Mouse (Mus musculus): ENCODE data around the gene Id2. TPM values are rescaled to one million over a fixed set of nuclear protein-coding genes. Genes with fewer than 3 reads are reported as not detected.

The Id2 gene
- polyA plus RNA-seq, 1 experiment from 2014 or later = 371 TPM

DNA sequence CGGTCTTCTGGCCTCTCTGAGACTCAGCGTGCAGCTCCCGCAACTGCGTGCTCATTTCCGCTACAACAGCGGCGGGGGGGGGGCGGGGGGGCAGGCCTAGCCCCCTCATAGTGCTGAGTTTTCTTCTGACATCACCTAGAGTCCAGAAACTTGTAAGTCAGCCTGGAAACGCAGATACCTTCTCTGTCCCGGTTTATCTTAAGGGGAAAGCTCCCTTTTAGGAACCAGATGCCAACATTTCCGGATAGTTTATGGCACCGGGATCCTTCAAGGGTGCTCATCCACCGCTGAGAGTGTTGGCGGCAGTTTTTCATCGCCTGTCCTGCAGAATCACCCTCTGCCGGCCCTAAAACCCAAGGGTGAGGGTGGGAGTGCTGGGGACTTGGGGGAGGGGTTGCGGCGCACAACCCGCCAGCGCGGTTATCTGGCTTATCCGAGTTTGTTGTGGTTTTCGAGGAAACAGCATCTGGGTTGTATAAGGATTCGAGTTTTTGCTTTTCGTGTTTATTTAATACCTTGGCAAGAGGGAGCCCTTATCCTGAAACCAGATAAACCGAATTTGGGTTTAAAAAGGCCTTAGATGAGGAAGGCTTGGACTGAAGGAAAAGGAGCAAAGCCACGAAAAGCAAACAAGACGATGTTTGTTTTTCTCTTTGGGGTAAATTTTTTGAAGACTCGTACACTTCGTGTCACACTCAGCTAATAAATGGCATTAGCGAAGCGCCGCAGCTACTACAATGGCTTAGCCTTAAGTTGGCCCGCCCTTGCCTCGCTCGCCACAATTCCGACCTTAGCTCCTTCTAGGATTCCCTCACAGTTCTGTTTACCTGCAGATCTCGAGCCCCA lies 2.8 kb upstream of the Id2 start:
- Histone ChIP-seq H3K9me3 (ENCODE audit: control insufficient read depth, low read length) (no peaks in the 10 kb centered on the region), H3K27ac (ENCODE audit: low read depth, low read length) (peak overlapping the region; percentile 94), H3K9ac (replicated peaks; ENCODE audit: low read depth, low read length) (peak overlapping the region; percentile 67), H3K36me3 (ENCODE audit: control insufficient read depth, insufficient read depth, low read length) (no peaks in the 10 kb centered on the region), H3K4me1 (ENCODE audit: control insufficient read depth, insufficient read depth, low read length) (peaks cover 31% of the 10 kb centered on the region), H3K4me3 (ENCODE audit: low read depth, low read length) (peak overlapping the region; percentile 47), H3K27me3 (ENCODE audit: control insufficient read depth, insufficient read depth, low read length) (no peaks in the 10 kb centered on the region), H3K4me2 (ENCODE audit: low read depth, low read length) (peak overlapping the region; percentile 91)
- ATAC-seq (ENCODE audit: low read depth) = no peak
- WGBS = under 1% methylated on average over 38 of the region's 38 CpGs

DNA sequence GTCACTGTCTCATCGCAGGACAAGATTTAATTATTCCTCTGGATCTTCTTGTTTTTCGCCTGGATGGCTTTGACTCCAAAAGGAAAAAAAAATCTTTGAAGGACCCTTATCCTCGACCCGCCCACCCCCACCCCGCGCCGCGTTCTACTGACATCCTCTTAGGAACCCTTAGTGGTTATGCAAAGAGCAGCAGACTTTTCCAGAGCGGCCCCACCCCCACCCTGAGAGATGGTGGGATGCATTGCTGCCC lies 2.3 kb upstream of the Id2 start:
- no peaks in the 10 kb centered on the region for H3K27me3 ChIP-seq (ENCODE audit: control insufficient read depth, insufficient read depth, low read length)
- peak overlapping the region; percentile 67 for H3K9ac ChIP-seq (replicated peaks; ENCODE audit: low read depth, low read length)
- H3K4me3 ChIP-seq (ENCODE audit: low read depth, low read length) = peak overlapping the region; percentile 47
- peak; percentile 21; the same call in 1 of the 2 replicates for ATAC-seq (ENCODE audit: low read depth)
- no peaks in the 10 kb centered on the region for H3K9me3 ChIP-seq (ENCODE audit: control insufficient read depth, low read length)
- H3K4me1 ChIP-seq (ENCODE audit: control insufficient read depth, insufficient read depth, low read length) = peaks cover 31% of the 10 kb centered on the region
- peak overlapping the region; percentile 94 for H3K27ac ChIP-seq (ENCODE audit: low read depth, low read length)
- under 1% methylated on average over 9 of the region's 9 CpGs for WGBS
- no peaks in the 10 kb centered on the region for H3K36me3 ChIP-seq (ENCODE audit: control insufficient read depth, insufficient read depth, low read length)
- H3K4me2 ChIP-seq (ENCODE audit: low read depth, low read length) = peak overlapping the region; percentile 91

DNA sequence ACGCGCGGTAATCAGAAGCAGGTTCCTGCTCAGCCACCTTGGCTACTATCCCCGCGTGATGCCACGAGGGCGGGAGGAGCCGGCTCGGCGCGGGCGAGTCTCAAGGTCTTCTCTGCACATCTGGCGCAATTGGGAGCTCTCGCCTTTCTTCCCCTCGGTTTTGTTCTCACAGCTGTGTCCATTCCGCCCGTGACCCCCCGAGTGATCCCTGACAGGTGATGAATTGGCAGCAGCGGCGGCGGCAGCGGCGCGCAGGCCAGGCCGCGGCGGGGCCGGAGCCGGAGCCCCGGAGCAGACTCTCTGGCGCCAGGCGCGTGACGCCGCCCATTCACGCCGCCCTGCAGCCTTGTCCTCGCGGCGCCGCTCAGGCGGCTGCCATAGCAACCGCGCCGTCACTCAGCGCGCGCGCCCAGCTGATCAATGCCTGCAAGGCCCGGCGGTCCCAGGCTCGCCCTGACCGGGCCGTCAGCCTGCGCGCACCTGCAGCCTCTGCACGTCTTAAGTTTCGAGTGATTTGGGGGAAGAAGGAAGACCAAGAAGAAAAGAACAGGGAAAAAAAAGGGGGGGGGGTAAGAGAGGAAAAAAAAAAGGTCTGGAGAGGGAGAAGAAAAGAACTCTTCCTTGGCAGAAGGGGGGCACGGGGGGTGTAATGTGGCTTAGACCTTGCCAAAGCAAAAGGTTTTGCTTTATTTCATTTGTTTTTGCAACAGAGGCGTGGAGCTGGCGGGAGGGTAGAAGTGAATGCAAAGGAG lies 1.8 kb upstream of the Id2 start:
- H3K27me3 ChIP-seq (ENCODE audit: control insufficient read depth, insufficient read depth, low read length) = no peaks in the 10 kb centered on the region
- H3K9ac ChIP-seq (replicated peaks; ENCODE audit: low read depth, low read length) = peak overlapping the region; percentile 67
- H3K27ac ChIP-seq (ENCODE audit: low read depth, low read length) = peak overlapping the region; percentile 94
- H3K4me2 ChIP-seq (ENCODE audit: low read depth, low read length) = peak overlapping the region; percentile 91
- H3K4me3 ChIP-seq (ENCODE audit: low read depth, low read length) = peak overlapping the region; percentile 47
- WGBS = under 1% methylated on average over 61 of the region's 61 CpGs
- peak; percentile 80 for ATAC-seq (ENCODE audit: low read depth)
- no peaks in the 10 kb centered on the region for H3K36me3 ChIP-seq (ENCODE audit: control insufficient read depth, insufficient read depth, low read length)
- peaks cover 31% of the 10 kb centered on the region for H3K4me1 ChIP-seq (ENCODE audit: control insufficient read depth, insufficient read depth, low read length)
- no peaks in the 10 kb centered on the region for H3K9me3 ChIP-seq (ENCODE audit: control insufficient read depth, low read length)

DNA sequence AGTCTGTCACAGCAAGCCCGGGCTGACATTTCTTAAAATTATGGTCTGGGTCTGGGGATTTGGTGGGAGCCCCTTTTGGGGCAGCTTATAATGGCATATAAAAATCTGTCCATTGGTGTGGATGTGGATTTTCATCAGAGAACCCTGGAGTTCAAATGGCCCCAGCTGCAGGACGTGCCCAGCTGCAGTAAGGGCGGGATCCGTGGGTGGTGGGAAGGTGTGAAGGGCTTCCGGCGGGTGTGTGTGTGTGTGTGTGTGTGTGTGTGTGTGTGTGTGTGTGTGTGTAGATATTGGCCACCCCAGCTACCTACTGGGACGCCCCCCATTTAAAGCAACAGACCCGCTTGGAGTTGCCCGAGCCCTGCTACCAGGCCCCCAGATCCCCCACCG lies 1.2 kb upstream of the Id2 start:
- no peaks in the 10 kb centered on the region for H3K36me3 ChIP-seq (ENCODE audit: control insufficient read depth, insufficient read depth, low read length)
- peak overlapping the region; percentile 47 for H3K4me3 ChIP-seq (ENCODE audit: low read depth, low read length)
- 0% methylated on average over 10 of the region's 10 CpGs for WGBS
- no peak for ATAC-seq (ENCODE audit: low read depth)
- peak overlapping the region; percentile 91 for H3K4me2 ChIP-seq (ENCODE audit: low read depth, low read length)
- H3K4me1 ChIP-seq (ENCODE audit: control insufficient read depth, insufficient read depth, low read length) = peaks cover 35% of the 10 kb centered on the region
- H3K9ac ChIP-seq (replicated peaks; ENCODE audit: low read depth, low read length) = peak overlapping the region; percentile 67
- H3K27ac ChIP-seq (ENCODE audit: low read depth, low read length) = peak overlapping the region; percentile 94
- no peaks in the 10 kb centered on the region for H3K27me3 ChIP-seq (ENCODE audit: control insufficient read depth, insufficient read depth, low read length)
- H3K9me3 ChIP-seq (ENCODE audit: control insufficient read depth, low read length) = no peaks in the 10 kb centered on the region

DNA sequence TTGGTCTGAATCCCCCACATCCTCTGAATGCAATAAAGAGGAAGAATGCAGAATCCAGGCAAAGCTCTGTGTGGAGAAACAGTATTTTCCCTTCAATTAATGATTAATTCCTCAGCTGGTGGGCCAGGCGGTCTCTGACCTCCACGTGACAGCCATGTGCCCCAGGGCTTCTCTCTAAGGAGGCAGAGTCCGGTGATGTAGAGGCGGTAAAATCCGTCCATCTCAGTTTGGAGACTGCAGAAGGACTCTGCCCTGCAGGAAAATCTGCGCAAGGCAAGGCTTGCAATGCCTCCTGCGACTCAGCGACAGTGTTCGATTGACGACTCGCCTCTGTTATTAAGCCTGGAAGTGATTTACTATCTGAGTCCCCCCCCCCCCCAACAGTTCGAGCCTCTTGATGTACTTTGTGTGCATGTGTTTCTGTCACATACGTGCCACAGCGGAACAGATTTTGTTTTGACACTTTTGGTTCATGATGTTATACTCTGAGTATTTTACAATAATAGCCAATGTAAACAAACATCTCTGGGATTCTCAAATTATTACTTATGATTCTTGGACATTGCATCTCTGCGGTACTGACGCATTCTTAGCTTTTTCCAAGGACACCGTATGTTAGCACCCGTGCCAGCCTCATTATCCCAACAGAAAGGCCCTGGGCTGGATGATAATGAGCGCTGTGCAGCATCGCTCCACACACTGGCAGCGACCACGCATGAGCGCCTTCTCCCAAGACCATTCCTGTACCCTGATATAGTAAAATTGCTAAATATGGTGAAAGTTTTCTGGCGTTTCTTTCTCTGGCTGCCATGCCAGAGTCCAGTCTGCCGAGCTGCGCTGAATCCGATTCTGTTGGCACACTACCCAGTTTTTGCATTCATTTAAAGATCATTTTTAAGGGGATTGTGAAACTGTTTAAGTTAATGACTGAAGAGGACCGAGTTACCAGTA lies 545 bp upstream of the Id2 start:
- no peaks in the 10 kb centered on the region for H3K36me3 ChIP-seq (ENCODE audit: control insufficient read depth, insufficient read depth, low read length)
- H3K4me1 ChIP-seq (ENCODE audit: control insufficient read depth, insufficient read depth, low read length) = peaks cover 41% of the 10 kb centered on the region
- no peaks in the 10 kb centered on the region for H3K27me3 ChIP-seq (ENCODE audit: control insufficient read depth, insufficient read depth, low read length)
- ATAC-seq (ENCODE audit: low read depth) = no peak
- 2% methylated on average over 28 of the region's 28 CpGs for WGBS
- H3K4me2 ChIP-seq (ENCODE audit: low read depth, low read length) = peak overlapping the region; percentile 91
- peak overlapping the region; percentile 94 for H3K27ac ChIP-seq (ENCODE audit: low read depth, low read length)
- peak overlapping the region; percentile 71; the same call in 1 of the 2 replicates for H3K4me3 ChIP-seq (ENCODE audit: low read depth, low read length)
- peak overlapping the region; percentile 67; the same call in 1 of the 2 replicates for H3K9ac ChIP-seq (replicated peaks; ENCODE audit: low read depth, low read length)
- no peaks in the 10 kb centered on the region for H3K9me3 ChIP-seq (ENCODE audit: control insufficient read depth, low read length)

DNA sequence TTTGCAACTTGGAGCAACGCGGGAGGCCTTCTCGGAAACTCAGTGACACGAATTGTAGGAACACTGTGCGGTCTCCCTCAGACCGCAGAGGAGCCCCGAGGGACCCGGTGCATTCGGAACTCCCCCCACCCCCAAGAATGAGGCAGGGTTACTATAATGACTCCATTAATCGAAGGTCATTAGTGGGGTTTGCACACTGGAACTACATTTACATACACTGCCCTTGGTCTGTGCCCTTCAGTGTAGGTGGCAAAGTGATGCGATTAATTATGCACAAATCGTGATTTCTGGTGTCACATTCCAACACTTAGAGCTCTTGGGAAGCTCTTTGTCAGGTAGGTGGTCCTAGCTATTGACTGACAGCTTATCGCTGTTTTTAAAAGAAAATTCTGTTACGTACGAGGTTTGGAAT lies 294 bp downstream of the Id2 start:
- ATAC-seq (ENCODE audit: low read depth) = no peak
- Histone ChIP-seq H3K27ac (ENCODE audit: low read depth, low read length) (peak overlapping the region; percentile 94), H3K9ac (replicated peaks; ENCODE audit: low read depth, low read length) (peak overlapping the region; percentile 60; the same call in 1 of the 2 replicates), H3K27me3 (ENCODE audit: control insufficient read depth, insufficient read depth, low read length) (no peaks in the 10 kb centered on the region), H3K4me3 (ENCODE audit: low read depth, low read length) (peak overlapping the region; percentile 71), H3K4me2 (ENCODE audit: low read depth, low read length) (peak overlapping the region; percentile 91), H3K9me3 (ENCODE audit: control insufficient read depth, low read length) (no peaks in the 10 kb centered on the region), H3K4me1 (ENCODE audit: control insufficient read depth, insufficient read depth, low read length) (peaks cover 46% of the 10 kb centered on the region), H3K36me3 (ENCODE audit: control insufficient read depth, insufficient read depth, low read length) (no peaks in the 10 kb centered on the region)
- under 1% methylated on average over 15 of the region's 15 CpGs for WGBS

DNA sequence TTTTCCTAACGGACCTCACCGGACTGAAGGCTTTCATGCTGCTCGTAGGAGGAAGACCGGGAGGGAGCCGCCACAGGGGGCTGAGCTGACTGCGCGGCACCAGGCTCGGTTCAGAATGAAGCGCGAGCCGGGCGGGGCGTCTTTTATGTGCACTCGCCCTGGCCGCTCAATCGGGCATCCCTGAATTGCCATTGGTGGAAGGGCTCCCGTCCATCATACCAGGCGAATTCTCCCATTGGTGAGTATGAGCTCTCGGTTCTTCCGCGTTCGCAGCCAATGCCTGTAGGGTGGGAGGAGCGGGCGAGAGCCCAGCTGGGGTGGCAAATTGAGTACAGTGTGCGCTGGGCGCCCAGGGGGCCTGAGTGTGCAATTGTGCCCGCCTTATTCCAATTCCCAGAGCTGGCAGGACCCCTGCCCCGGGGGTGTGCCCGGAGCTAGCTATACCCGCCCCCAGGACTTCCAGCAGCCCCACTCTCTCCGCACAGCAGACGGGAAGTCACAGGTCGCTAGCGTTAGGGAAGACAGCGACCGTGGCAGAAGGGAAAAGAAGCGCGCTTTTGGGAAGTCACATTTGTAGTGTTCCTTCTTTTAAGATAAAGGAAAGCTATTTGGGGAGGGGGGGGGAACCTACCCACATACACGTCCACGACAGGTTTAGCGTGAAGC lies 833 bp downstream of the Id2 start:
- under 1% methylated on average over 41 of the region's 41 CpGs for WGBS

DNA sequence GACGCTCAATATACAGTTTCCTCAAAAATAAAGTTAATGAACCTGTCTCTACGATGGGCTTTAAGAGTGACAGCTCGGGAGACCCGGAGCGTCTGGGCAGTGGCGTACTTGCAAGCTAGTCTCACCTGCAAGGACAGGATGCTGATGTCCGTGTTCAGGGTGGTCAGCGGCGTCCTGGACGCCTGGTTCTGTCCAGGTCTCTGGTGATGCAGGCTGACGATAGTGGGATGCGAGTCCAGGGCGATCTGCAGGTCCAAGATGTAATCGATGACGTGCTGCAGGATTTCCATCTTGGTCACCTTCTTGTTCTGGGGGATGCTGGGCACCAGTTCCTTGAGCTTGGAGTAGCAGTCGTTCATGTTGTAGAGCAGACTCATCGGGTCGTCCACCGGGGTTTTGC lies 1.4 kb downstream of the Id2 start:
- ATAC-seq (ENCODE audit: low read depth) = peak; percentile 5; the same call in 1 of the 2 replicates
- H3K27me3 ChIP-seq (ENCODE audit: control insufficient read depth, insufficient read depth, low read length) = no peaks in the 10 kb centered on the region
- peak overlapping the region; percentile 67 for H3K9ac ChIP-seq (replicated peaks; ENCODE audit: low read depth, low read length)
- WGBS = 0% methylated on average over 19 of the region's 19 CpGs
- peak overlapping the region; percentile 91 for H3K4me2 ChIP-seq (ENCODE audit: low read depth, low read length)
- H3K4me3 ChIP-seq (ENCODE audit: low read depth, low read length) = peak overlapping the region; percentile 71
- no peaks in the 10 kb centered on the region for H3K36me3 ChIP-seq (ENCODE audit: control insufficient read depth, insufficient read depth, low read length)
- no peaks in the 10 kb centered on the region for H3K9me3 ChIP-seq (ENCODE audit: control insufficient read depth, low read length)
- peaks cover 40% of the 10 kb centered on the region for H3K4me1 ChIP-seq (ENCODE audit: control insufficient read depth, insufficient read depth, low read length)
- peak overlapping the region; percentile 74 for H3K27ac ChIP-seq (ENCODE audit: low read depth, low read length)

More for the DNA sequence above, 833 bp downstream of the Id2 start:
- Histone ChIP-seq H3K4me3 (ENCODE audit: low read depth, low read length) (peak overlapping the region; percentile 71), H3K4me1 (ENCODE audit: control insufficient read depth, insufficient read depth, low read length) (peaks cover 45% of the 10 kb centered on the region), H3K27me3 (ENCODE audit: control insufficient read depth, insufficient read depth, low read length) (no peaks in the 10 kb centered on the region), H3K36me3 (ENCODE audit: control insufficient read depth, insufficient read depth, low read length) (no peaks in the 10 kb centered on the region), H3K9me3 (ENCODE audit: control insufficient read depth, low read length) (no peaks in the 10 kb centered on the region), H3K4me2 (ENCODE audit: low read depth, low read length) (peak overlapping the region; percentile 91), H3K27ac (ENCODE audit: low read depth, low read length) (peak overlapping the region; percentile 94), H3K9ac (replicated peaks; ENCODE audit: low read depth, low read length) (peak overlapping the region; percentile 67)
- ATAC-seq (ENCODE audit: low read depth) = peak; percentile 90

Data from neural tube, embryonic 14.5 days (tissue).